20 mouse cellular contexts compared by ENCODE assay signal in genomic region chr10:4492909-4493308, GRCm38 (mm10). TPM values are rescaled to one million over a fixed set of nuclear protein-coding genes. Genes with fewer than 3 reads are reported as not detected.
DNase-seq lines count a peak whose midpoint lies in the region; ATAC-seq and TF ChIP-seq lines count a peak whose summit lies in the region.
"Had no signal": no experiment of that assay in that cellular context is flagged by ENCODE, and none has a peak within 500 bp of the region (broad histone marks: within the 10 kb centered on the region; RNA-seq: fewer than 3 reads in every experiment).

No protein-coding gene starts in this region.

- no peak overlapping the region for H3K4me2 ChIP-seq in forebrain, embryonic 11.5 days (ENCODE audit: low read depth, low read length, severe bottlenecking)
- H3K4me2 ChIP-seq in forebrain, postnatal 0 days (ENCODE audit: low read depth) = no peak overlapping the region
- H3K4me2 ChIP-seq in kidney, postnatal 0 days (ENCODE audit: low read length) = no peak overlapping the region
- H3K4me2 ChIP-seq: heart, embryonic 13.5 days; hindbrain, embryonic 15.5 days had no signal

- 13% methylated on average over 4 of the region's 4 CpGs for WGBS in forebrain, embryonic 11.5 days
- 11% methylated on average over 4 of the region's 4 CpGs for WGBS in forebrain, postnatal 0 days
- 20% methylated on average over 4 of the region's 4 CpGs for WGBS in kidney, postnatal 0 days
- WGBS in kidney, adult 2 months = 28% methylated on average over 4 of the region's 4 CpGs

- H3K4me1 ChIP-seq in forebrain, embryonic 11.5 days (replicated peaks; ENCODE audit: control insufficient read depth, insufficient read depth, low read length) = no peaks in the 10 kb centered on the region
- H3K4me1 ChIP-seq in forebrain, postnatal 0 days (ENCODE audit: insufficient read depth) = no peaks in the 10 kb centered on the region
- H3K4me1 ChIP-seq in kidney, postnatal 0 days (replicated peaks; ENCODE audit: insufficient read depth, low read length) = no peaks in the 10 kb centered on the region
- H3K4me1 ChIP-seq in kidney, adult 2 months (ENCODE audit: control insufficient read depth, insufficient read depth, low read length) = peaks cover 4% of the 10 kb centered on the region; the same call in 1 of the 2 replicates
- H3K4me1 ChIP-seq: embryonic facial prominence, embryonic 10.5 days; heart, embryonic 13.5 days; hindbrain, embryonic 15.5 days had no signal

- TF ChIP-seq POLR2A in kidney, adult 2 months (IDR thresholded peaks at IDR 0.05; ENCODE audit: low read depth, low read length) = no peak

- no peak for DNase-seq in forebrain, embryonic 11.5 days (ENCODE audit: low spot score)
- no peak for DNase-seq in forebrain, postnatal 0 days
- DNase-seq in kidney, postnatal 0 days (ENCODE audit: low spot score) = no peak
- no peak for DNase-seq in kidney, adult 2 months
- peak; percentile 65 for DNase-seq in WW6 (ENCODE audit: low read depth, low spot score)
- no peak for DNase-seq in adrenal gland, adult 18-20 months (ENCODE audit: low spot score in 2 of 2)
- DNase-seq: adrenal gland, postnatal 25 days; cerebellum, adult 18-20 months; cerebellum, adult 9-11 months; gastrocnemius, postnatal 36 days; heart, adult 11 months; heart, postnatal 36 days had no signal

- H3K36me3 ChIP-seq in forebrain, embryonic 11.5 days (ENCODE audit: control insufficient read depth, insufficient read depth, low read length) = no peaks in the 10 kb centered on the region
- no peaks in the 10 kb centered on the region for H3K36me3 ChIP-seq in forebrain, postnatal 0 days (ENCODE audit: insufficient read depth)
- H3K36me3 ChIP-seq in kidney, postnatal 0 days (ENCODE audit: insufficient read depth, low read length) = no peaks in the 10 kb centered on the region
- H3K36me3 ChIP-seq in kidney, adult 2 months (ENCODE audit: control insufficient read depth, insufficient read depth, low read length) = no peaks in the 10 kb centered on the region
- H3K36me3 ChIP-seq: embryonic facial prominence, embryonic 10.5 days; heart, embryonic 13.5 days; hindbrain, embryonic 15.5 days had no signal

- H3K9ac ChIP-seq in forebrain, embryonic 11.5 days (ENCODE audit: low read length) = no peak overlapping the region
- H3K9ac ChIP-seq in forebrain, postnatal 0 days = no peak overlapping the region
- H3K9ac ChIP-seq in kidney, postnatal 0 days (ENCODE audit: low read depth, low read length) = no peak overlapping the region
- H3K9ac ChIP-seq: heart, embryonic 13.5 days; hindbrain, embryonic 15.5 days had no signal

- no peak overlapping the region for H3K27ac ChIP-seq in forebrain, embryonic 11.5 days (ENCODE audit: low read depth, low read length)
- H3K27ac ChIP-seq in forebrain, postnatal 0 days (ENCODE audit: low read depth, low read length) = no peak overlapping the region
- no peak overlapping the region for H3K27ac ChIP-seq in kidney, postnatal 0 days
- no peak overlapping the region for H3K27ac ChIP-seq in kidney, adult 2 months (ENCODE audit: insufficient read depth, low read depth, low read length)
- H3K27ac ChIP-seq: embryonic facial prominence, embryonic 10.5 days; heart, embryonic 13.5 days; hindbrain, embryonic 15.5 days had no signal

- 0 out of 2 replicates have a peak, but pooled peaks have one; percentile 21 for ATAC-seq in forebrain, embryonic 11.5 days (replicated peaks; ENCODE audit: low FRiP score)
- ATAC-seq in forebrain, postnatal 0 days = no peak
- 0 out of 2 replicates have a peak, but pooled peaks have one; percentile 29 for ATAC-seq in kidney, postnatal 0 days (replicated peaks; ENCODE audit: low FRiP score, low read depth)
- ATAC-seq: forebrain, embryonic 14.5 days; intestine, embryonic 16.5 days had no signal

- H3K9me3 ChIP-seq in forebrain, embryonic 11.5 days (ENCODE audit: control insufficient read depth, low read length) = no peaks in the 10 kb centered on the region
- H3K9me3 ChIP-seq in forebrain, postnatal 0 days (ENCODE audit: low read length) = no peaks in the 10 kb centered on the region
- H3K9me3 ChIP-seq in kidney, postnatal 0 days (replicated peaks; ENCODE audit: low read length) = no peaks in the 10 kb centered on the region
- H3K9me3 ChIP-seq: embryonic facial prominence, embryonic 10.5 days; heart, embryonic 13.5 days; hindbrain, embryonic 15.5 days had no signal

- no peak for TF ChIP-seq CTCF in forebrain, postnatal 0 days (IDR thresholded peaks at IDR 0.05; ENCODE audit: low read depth)
- TF ChIP-seq CTCF in kidney, postnatal 0 days (IDR thresholded peaks at IDR 0.05; ENCODE audit: low read depth) = no peak
- no peak for TF ChIP-seq CTCF in kidney, adult 2 months (conservative IDR thresholded peaks at IDR 0.05; ENCODE audit: insufficient read depth, insufficient read length, low read depth, low read length)

- H3K27me3 ChIP-seq in forebrain, embryonic 11.5 days (ENCODE audit: control insufficient read depth, insufficient read depth, low read length) = no peaks in the 10 kb centered on the region
- no peaks in the 10 kb centered on the region for H3K27me3 ChIP-seq in forebrain, postnatal 0 days (ENCODE audit: insufficient read depth, low read length)
- no peaks in the 10 kb centered on the region for H3K27me3 ChIP-seq in kidney, postnatal 0 days (ENCODE audit: insufficient read depth, low read length)
- H3K27me3 ChIP-seq in kidney, adult 2 months (replicated peaks; ENCODE audit: control insufficient read depth, insufficient read depth, low read length) = no peaks in the 10 kb centered on the region
- H3K27me3 ChIP-seq: CH12.LX; heart, embryonic 13.5 days; hindbrain, embryonic 15.5 days had no signal

- H3K4me3 ChIP-seq in forebrain, embryonic 11.5 days (ENCODE audit: low read depth, low read length) = no peak overlapping the region
- no peak overlapping the region for H3K4me3 ChIP-seq in forebrain, postnatal 0 days (ENCODE audit: low read depth, low read length)
- H3K4me3 ChIP-seq in kidney, postnatal 0 days (replicated peaks; ENCODE audit: low read depth, low read length) = no peak overlapping the region
- H3K4me3 ChIP-seq in kidney, adult 2 months (ENCODE audit: insufficient read depth, low read depth, low read length) = no peak overlapping the region
- H3K4me3 ChIP-seq: embryonic facial prominence, embryonic 10.5 days; heart, embryonic 13.5 days; hindbrain, embryonic 15.5 days had no signal

RNA-seq across cellular contexts. Expression of gene Ccdc170, which starts 10.6 kb away (rescaled TPM):
- not detected in 2 replicates for polyA plus RNA-seq in forebrain, embryonic 11.5 days (2014; fragmentation: Nextera tagmentation; extraction: Ambion mirVana)
- total RNA-seq in forebrain, postnatal 0 days (2014; rRNA removed) = 0.85 and 1.4 TPM in 2 replicates
- polyA plus RNA-seq in forebrain, postnatal 0 days (2015; fragmentation: Nextera tagmentation; extraction: Ambion mirVana) = 0.18 and 0.62 TPM in 2 replicates
- 1.0 and 1.3 TPM in 2 replicates for polyA plus RNA-seq in kidney, postnatal 0 days (2015; fragmentation: Nextera tagmentation; extraction: Ambion mirVana)
- 3.8 and 5.0 TPM in 2 replicates for polyA plus RNA-seq in kidney, adult 2 months (2012; rRNA removed)
- under 1 TPM; 0.22 to 0.53 TPM for total RNA-seq in adrenal gland, adult 18-20 months (2021)
- total RNA-seq: CH12.LX, MEL had no signal
- polyA plus RNA-seq: heart, embryonic 13.5 days; heart, postnatal 0 days; intestine, embryonic 16.5 days had no signal
